Mouse (Mus musculus) liver, embryonic 11.5 days (tissue): ENCODE results near the gene Rhd. TPM values are rescaled to one million over a fixed set of nuclear protein-coding genes. Genes with fewer than 3 reads are reported as not detected.
A peak's percentile ranks its signal among the peaks of the same experiment; 100 is the strongest.

Experiments used
- ATAC-seq: fragments of 200-750 bp; cut with Nextera tagmentation; replicated peaks from 2 replicates; pipeline ENCODE4 v1.8.0; 2017; ENCODE audit warnings: moderate number of reproducible peaks, mild to moderate bottlenecking, moderate TSS enrichment, moderate library complexity; ENCODE audit not compliant: low FRiP score
- DNase-seq: peaks from one replicate; pipeline ENCODE4 v3.0.0-alpha.2; 2017; ENCODE audit warnings: low spot score
- H3K27ac ChIP-seq: fragments of 300-500 bp; sonication (generic); 2 replicates; pipeline ENCODE4 v1.5.1; 2014; ENCODE audit warnings: mild to moderate bottlenecking, low read depth, low read length, control low read depth
- H3K27me3 ChIP-seq: fragments of 300-500 bp; sonication (generic); replicated peaks from 2 replicates; pipeline ENCODE4 v1.6.1; 2014; ENCODE audit warnings: low read length, mixed read lengths; ENCODE audit not compliant: control insufficient read depth, insufficient read depth
- H3K36me3 ChIP-seq: fragments of 300-500 bp; sonication (generic); 2 replicates; pipeline ENCODE4 v1.6.1; 2014; ENCODE audit warnings: mild to moderate bottlenecking, low read length, moderate library complexity, mixed read lengths; ENCODE audit not compliant: control insufficient read depth, insufficient read depth
- H3K4me1 ChIP-seq: fragments of 300-500 bp; sonication (generic); replicated peaks from 2 replicates; pipeline ENCODE4 v1.6.1; 2014; ENCODE audit warnings: low read length, mixed read lengths; ENCODE audit not compliant: control insufficient read depth, insufficient read depth
- H3K4me2 ChIP-seq: fragments of 300-500 bp; sonication (generic); 2 replicates; pipeline ENCODE4 v1.6.1; 2014; ENCODE audit warnings: mild to moderate bottlenecking, control low read depth, moderate library complexity
- H3K4me3 ChIP-seq: fragments of 300-500 bp; sonication (generic); 2 replicates; pipeline ENCODE4 v1.5.1; 2014; ENCODE audit warnings: low read depth, low read length, control low read depth
- H3K9ac ChIP-seq: fragments of 300-500 bp; sonication (generic); 2 replicates; pipeline ENCODE4 v1.6.1; 2014; ENCODE audit warnings: low read depth, low read length, control low read depth
- H3K9me3 ChIP-seq: fragments of 300-500 bp; sonication (generic); 2 replicates; pipeline ENCODE4 v1.6.1; 2016; ENCODE audit warnings: low read length, inconsistent platforms, mixed read lengths; ENCODE audit not compliant: control insufficient read depth
- WGBS: fragments of 180-500 bp; shearing (Covaris S2); extraction: QIAGEN DNeasy Blood & Tissue Kit; methylation state at CpG from one replicate; pipeline ENCODE4 v1.1.7; 2014; 5-methylcytosine and 5-hydroxymethylcytosine counted together
- polyA plus RNA-seq: library from polyadenylated mRNA; unstranded; fragments of >200 nt; fragmentation: Nextera tagmentation; extraction: Ambion mirVana; gene quantifications from 2 replicates; pipeline ENCODE4 v1.2.1, GENCODE M21; 2014

Rhd gene
- polyA plus RNA-seq, 1 experiment from 2014 or later: 213 TPM

DNA sequence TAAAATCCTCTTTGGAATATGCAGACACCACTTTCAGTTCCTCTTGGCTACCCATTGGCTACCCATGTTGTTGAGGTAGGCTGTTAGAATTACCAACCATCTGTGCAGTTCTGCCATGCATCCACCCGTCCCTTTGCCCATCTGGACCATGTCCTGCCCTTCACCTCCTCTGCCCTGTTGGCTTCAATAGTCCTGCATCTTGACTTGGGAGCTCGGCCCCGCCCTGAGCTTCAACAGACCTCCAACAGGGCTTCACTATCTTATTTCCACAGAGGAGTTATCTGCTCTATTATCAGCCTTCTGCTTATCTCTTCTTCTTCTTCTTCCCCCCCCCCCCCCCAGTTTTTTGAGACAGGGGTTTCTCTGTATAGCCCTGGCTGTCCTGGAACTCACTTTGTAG is 52.9 kb downstream of the Rhd start:
- ATAC-seq (peak; percentile 46), DNase-seq (no peak)
- Histone ChIP-seq H3K36me3 (peaks cover 1% of the 10 kb centered on the region; the same call in 1 of the 2 replicates), H3K4me1 (peaks cover 36% of the 10 kb centered on the region), H3K9ac (no peak overlapping the region), H3K4me3 (no peak overlapping the region), H3K27ac (peak overlapping the region; percentile 36; the same call in 1 of the 2 replicates), H3K9me3 (no peaks in the 10 kb centered on the region), H3K27me3 (no peaks in the 10 kb centered on the region), H3K4me2 (peak overlapping the region; percentile 3; the same call in 1 of the 2 replicates)
- WGBS: 50% methylated on average over 3 of the region's 3 CpGs

DNA sequence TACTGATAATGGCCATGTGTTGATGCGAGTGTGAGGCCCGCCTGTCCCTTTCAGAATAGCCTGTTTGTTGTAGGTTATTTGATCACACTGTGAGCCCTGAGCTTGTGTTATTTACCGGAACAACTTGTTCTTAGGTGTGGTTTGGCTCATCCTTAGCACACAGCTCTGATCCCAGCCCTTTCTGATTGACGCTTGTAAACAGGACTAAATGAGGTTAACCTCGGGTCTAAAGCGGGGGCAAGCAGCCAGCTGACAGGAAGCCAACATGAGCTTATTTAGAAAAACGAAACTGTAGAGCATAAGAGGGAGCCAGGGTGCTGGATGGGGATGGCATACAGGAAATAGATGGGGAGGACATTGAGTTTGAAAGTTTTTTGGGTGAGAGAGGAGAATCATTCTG is 54.0 kb downstream of the Rhd start:
- no peaks in the 10 kb centered on the region for H3K9me3 ChIP-seq
- no peaks in the 10 kb centered on the region for H3K36me3 ChIP-seq
- H3K4me3 ChIP-seq: no peak overlapping the region
- H3K9ac ChIP-seq: 0 out of 2 replicates have a peak overlapping the region, but pooled peaks have one; percentile 8
- no peak overlapping the region for H3K4me2 ChIP-seq
- ATAC-seq (no peak), DNase-seq (no peak)
- H3K27me3 ChIP-seq: no peaks in the 10 kb centered on the region
- peak overlapping the region; percentile 65 for H3K27ac ChIP-seq
- H3K4me1 ChIP-seq: peaks cover 29% of the 10 kb centered on the region
- 44% methylated on average over 7 of the region's 7 CpGs for WGBS

DNA sequence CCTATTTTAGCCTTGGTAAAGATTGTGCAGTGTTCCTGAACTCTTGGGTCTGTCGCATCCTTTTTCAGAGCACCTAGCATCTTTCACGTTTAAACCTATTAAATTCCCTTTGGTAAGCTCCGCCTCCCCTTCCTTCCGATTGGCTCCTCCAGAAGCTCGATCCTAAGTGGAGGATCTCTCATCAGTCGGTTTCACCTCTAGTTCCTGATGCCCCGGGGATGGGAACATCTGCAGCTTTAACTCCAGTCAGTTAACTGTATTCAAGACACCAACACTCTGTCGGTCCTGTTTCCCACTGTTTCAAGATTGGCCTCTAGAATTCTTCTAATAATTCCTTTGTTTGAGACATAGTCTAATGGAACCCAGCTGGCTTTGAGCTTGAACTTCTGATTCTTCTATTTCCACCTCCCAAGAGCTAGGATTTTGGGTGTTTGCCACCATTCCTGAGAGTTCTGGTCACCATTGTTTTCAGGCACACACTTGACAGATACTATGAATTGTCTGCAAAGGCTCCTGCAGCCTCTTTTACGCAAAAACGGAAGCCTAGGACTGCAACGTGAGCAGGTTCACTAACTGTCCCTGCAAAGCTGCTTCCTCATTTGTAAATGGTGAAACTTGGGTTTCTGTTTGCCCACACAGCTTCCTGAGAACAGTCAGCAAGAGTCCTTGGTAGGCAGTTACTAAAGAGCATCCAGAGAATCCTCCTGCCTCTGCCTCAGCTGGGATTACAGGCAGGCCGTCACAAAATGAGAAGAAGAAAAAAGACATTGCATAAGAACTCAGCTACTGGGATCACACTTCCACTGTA is 55.6 kb downstream of the Rhd start:
- Histone ChIP-seq H3K9me3 (no peaks in the 10 kb centered on the region), H3K27me3 (no peaks in the 10 kb centered on the region), H3K4me1 (peaks cover 30% of the 10 kb centered on the region), H3K4me2 (peak overlapping the region; percentile 50), H3K27ac (peak overlapping the region; percentile 41; the same call in 1 of the 2 replicates), H3K4me3 (0 out of 2 replicates have a peak overlapping the region, but pooled peaks have one; percentile 4), H3K36me3 (no peaks in the 10 kb centered on the region), H3K9ac (no peak overlapping the region; the same call in none of the 2 replicates)
- ATAC-seq: no peak
- no peak for DNase-seq
- 29% methylated on average over 12 of the region's 12 CpGs for WGBS

DNA sequence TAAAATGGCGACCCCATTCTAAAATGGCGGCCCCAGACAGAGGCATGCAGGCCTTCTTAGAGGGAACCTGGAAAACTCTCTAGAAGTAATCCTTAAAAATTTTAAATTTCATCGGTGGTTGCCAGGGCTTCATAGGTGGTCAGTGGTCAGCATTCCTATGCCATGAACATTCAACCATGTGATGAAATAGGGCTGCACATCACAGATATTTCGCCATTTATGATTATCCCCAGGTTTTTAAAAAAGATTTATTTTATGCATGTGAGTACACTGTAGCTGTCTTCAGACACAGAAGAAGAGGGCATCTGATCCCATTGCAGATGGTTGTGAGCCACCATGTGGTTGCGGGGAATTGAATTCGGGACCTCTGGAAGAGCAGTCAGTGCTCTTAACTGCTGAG is 56.3 kb downstream of the Rhd start:
- ATAC-seq (no peak), DNase-seq (no peak)
- Histone ChIP-seq H3K36me3 (peaks cover 6% of the 10 kb centered on the region), H3K27me3 (no peaks in the 10 kb centered on the region), H3K27ac (no peak overlapping the region), H3K4me3 (no peak overlapping the region), H3K9me3 (no peaks in the 10 kb centered on the region), H3K9ac (no peak overlapping the region; the same call in 1 of the 2 replicates), H3K4me2 (no peak overlapping the region), H3K4me1 (peaks cover 32% of the 10 kb centered on the region)
- 90% methylated on average over 6 of the region's 6 CpGs for WGBS

DNA sequence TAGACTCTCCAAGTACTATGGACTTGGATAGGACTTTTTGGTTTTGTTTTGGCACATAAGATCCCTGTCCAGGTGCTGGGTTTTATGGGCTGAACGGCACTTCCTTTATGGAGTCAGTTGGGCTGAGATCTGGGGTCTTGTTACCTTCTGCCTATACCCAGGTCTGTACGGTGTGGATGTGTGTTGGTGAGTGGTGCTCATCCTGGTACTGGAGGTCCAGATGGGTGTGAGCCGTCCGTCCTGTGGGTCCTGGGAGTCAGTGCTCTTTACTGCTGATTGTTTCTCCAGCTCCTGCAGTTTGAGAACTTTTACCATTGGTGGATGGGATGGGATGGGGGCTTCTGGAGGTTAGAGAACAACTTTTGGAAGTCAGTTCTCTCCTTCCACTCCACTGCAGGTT is 57.4 kb downstream of the Rhd start:
- Histone ChIP-seq H3K36me3 (peaks cover 13% of the 10 kb centered on the region), H3K9me3 (no peaks in the 10 kb centered on the region), H3K4me2 (no peak overlapping the region), H3K27me3 (no peaks in the 10 kb centered on the region), H3K9ac (no peak overlapping the region), H3K4me3 (no peak overlapping the region), H3K27ac (no peak overlapping the region), H3K4me1 (peaks cover 33% of the 10 kb centered on the region)
- WGBS: 90% methylated on average over 4 of the region's 4 CpGs
- DNase-seq (no peak), ATAC-seq (no peak)

DNA sequence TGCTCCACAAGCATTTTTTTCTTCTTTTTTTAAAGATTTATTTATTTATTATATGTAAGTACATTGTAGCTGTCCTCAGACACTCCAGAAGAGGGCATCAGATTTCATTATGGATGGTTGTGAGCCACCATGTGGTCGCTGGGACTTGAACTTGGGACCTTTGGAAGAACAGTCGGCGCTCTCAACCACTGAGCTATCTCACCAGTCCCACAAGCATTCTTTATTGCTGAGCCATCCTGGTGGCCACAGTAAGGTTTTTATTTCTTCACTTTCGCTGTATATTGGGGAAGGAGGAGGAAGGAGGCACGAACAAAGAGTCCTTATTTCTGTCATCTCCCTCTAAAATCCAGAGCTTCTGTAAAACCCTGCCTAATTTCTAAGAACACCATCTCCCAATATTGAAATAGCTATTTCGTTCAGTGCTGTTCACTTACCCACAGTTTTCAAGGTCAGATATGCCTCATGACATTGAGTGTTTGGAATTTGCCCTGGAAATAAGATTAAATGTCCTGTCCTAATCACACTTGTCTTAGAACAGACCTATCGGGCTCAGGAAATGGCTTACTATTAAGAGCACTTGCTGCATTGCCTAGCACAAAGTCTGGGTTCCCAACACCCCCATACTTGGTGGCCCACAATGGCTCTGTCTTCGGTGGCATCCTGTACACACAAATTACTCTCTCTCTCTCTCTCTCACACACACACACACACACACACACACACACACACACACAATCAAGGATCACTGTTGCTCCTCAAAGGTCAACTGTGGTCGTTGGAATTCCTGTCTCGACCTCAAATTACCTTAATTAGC is 58.0 kb downstream of the Rhd start:
- 50% methylated on average over 10 of the region's 10 CpGs for WGBS
- H3K36me3 ChIP-seq: peaks cover 18% of the 10 kb centered on the region
- H3K27me3 ChIP-seq: no peaks in the 10 kb centered on the region
- no peak for ATAC-seq
- no peak for DNase-seq
- peaks cover 27% of the 10 kb centered on the region for H3K4me1 ChIP-seq
- H3K27ac ChIP-seq: peak overlapping the region; percentile 99
- H3K9me3 ChIP-seq: no peaks in the 10 kb centered on the region
- H3K4me3 ChIP-seq: peak overlapping the region; percentile 100
- H3K9ac ChIP-seq: peak overlapping the region; percentile 100
- H3K4me2 ChIP-seq: peak overlapping the region; percentile 97

DNA sequence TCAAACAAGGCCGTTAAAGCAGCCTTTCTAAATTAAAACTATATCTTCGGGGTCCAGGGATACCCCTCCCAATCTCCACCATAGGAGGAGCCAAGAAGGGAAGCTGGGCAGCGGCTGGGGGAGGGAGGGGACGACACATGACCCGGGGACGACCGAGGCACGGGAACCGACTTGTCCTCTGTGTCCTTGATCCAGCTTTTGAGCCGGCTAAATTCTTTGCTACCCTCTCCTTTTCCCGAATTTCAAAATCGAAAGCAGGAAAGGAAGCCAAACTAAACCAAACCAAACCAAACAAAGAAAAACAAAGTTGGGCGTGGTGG is 58.5 kb downstream of the Rhd start:
- H3K4me1 ChIP-seq: peaks cover 26% of the 10 kb centered on the region

DNA sequence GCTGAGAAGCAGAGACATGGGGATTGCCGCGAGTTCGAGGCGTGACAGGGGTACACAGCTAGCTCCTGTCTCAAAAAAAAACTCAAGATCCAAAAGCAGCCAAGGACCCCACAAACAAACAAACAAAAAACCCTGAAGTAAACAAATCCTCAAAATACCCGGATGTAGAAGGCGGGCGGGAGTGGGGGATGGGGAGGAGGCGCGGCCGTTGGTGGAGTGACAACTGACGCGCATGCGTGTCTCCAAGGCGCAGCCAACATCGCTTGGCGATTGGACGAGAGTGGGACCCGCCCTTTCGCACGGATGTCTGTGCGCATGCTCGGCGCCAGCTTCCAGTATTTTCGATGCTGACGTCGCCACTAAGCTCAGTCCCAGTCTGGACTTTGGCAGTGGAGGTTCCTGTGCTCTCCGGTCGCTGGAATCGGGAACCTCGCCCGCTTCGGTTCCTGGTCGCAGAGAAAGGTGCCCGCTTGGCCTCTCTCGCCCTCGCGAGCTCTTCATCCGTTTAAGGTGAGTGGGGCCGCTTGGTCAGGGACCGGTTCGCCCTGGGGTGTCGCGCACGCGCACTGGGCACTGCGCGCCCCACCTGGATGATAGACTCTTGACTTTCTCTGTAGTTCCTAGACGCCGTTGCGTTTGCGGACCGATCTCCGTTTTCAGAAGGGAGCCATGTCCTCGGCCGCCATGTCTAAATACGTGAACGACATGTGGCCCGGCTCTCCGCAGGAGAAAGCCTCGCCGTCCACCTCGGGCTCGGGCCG is 59.1 kb downstream of the Rhd start, which contains the start of gene Rsrp1:
Rsrp1 (plus strand) TSS at position 335 of the 761 bp plus-strand sequence.
- Histone ChIP-seq H3K4me1 (peaks cover 22% of the 10 kb centered on the region), H3K4me3 (peak within 1 kb of the TSS; percentile 100), H3K4me2 (peak within 1 kb of the TSS; percentile 97), H3K9ac (peak within 1 kb of the TSS; percentile 100), H3K27ac (peak within 1 kb of the TSS; percentile 99), H3K36me3 (peaks cover 29% of the 10 kb centered on the region), H3K9me3 (no peaks in the 10 kb centered on the region), H3K27me3 (no peaks in the 10 kb centered on the region)
- under 1% methylated on average over 64 of the region's 64 CpGs for WGBS
- ATAC-seq (peak; percentile 85), DNase-seq (peak; percentile 93)

More for the DNA sequence above, 58.5 kb downstream of the Rhd start:
- peak overlapping the region; percentile 100 for H3K4me3 ChIP-seq
- DNase-seq: no peak
- no peaks in the 10 kb centered on the region for H3K9me3 ChIP-seq
- no peaks in the 10 kb centered on the region for H3K27me3 ChIP-seq
- peak overlapping the region; percentile 99 for H3K27ac ChIP-seq
- H3K36me3 ChIP-seq: peaks cover 23% of the 10 kb centered on the region
- H3K9ac ChIP-seq: peak overlapping the region; percentile 100
- under 1% methylated on average over 13 of the region's 13 CpGs for WGBS
- peak; percentile 46; the same call in 1 of the 2 replicates for ATAC-seq
- peak overlapping the region; percentile 97 for H3K4me2 ChIP-seq
